Mouse (Mus musculus): ENCODE data around the gene Camkk2.

GRCm38 (mm10) chr5:122698041-122698700 is 81.0 kb downstream of the Camkk2 start:
- TF ChIP-seq POLR2A (IDR thresholded peaks at IDR 0.05; ENCODE audit: insufficient read depth, low read length) (no peak), CTCF (IDR thresholded peaks at IDR 0.05; ENCODE audit: low read depth, low read length) (no peak), EP300 (IDR thresholded peaks at IDR 0.05; ENCODE audit: insufficient read depth, low read depth, low read length) (no peak)
